Mouse (Mus musculus) C2C12 (cell line): ENCODE results near the gene Mpp2. TPM values are rescaled to one million over a fixed set of nuclear protein-coding genes. Genes with fewer than 3 reads are reported as not detected.

ENCODE experiments used
- H3K27me3 ChIP-seq: one replicate; pipeline ENCODE4 v1.6.1; 2011; ENCODE audit not compliant: control insufficient read depth, insufficient read depth, insufficient read length
- H3K36me3 ChIP-seq: one replicate; pipeline ENCODE4 v1.6.1; 2011; ENCODE audit not compliant: control insufficient read depth, insufficient read depth
- H3K4me3 ChIP-seq: one replicate; pipeline ENCODE4 v1.5.1; 2011; ENCODE audit warnings: mild to moderate bottlenecking, control low read depth; ENCODE audit not compliant: poor library complexity, insufficient read depth, severe bottlenecking
- H3K79me2 ChIP-seq: one replicate; pipeline ENCODE4 v1.6.1; 2011; ENCODE audit not compliant: control insufficient read depth, insufficient read depth
- H3K79me3 ChIP-seq: one replicate; pipeline ENCODE4 v1.6.1; 2011; ENCODE audit warnings: low read depth, control low read depth
- H3ac ChIP-seq: one replicate; pipeline ENCODE3; 2011; ENCODE audit warnings: low read depth; ENCODE audit not compliant: control insufficient read depth, insufficient read length
- CEBPB ChIP-seq: IDR thresholded peaks from one replicate; pipeline ENCODE4 v1.6.1; 2011; ENCODE audit warnings: low read depth, mild to moderate bottlenecking, control low read depth, moderate library complexity
- CTCF ChIP-seq: IDR thresholded peaks from one replicate; pipeline ENCODE4 v1.5.1; 2011; ENCODE audit not compliant: control insufficient read depth, insufficient read depth, insufficient read length
- FOSL1 ChIP-seq: IDR thresholded peaks from one replicate; pipeline ENCODE4 v1.8.0; 2011; ENCODE audit warnings: mild to moderate bottlenecking, low read length; ENCODE audit not compliant: poor library complexity, insufficient read depth, severe bottlenecking
- MAX ChIP-seq: IDR thresholded peaks from one replicate; pipeline ENCODE4 v1.6.1; 2011; ENCODE audit warnings: mild to moderate bottlenecking, control low read depth
- MYOD1 ChIP-seq: IDR thresholded peaks from one replicate; pipeline ENCODE4 v1.6.1; 2011; ENCODE audit warnings: low read depth; ENCODE audit not compliant: control insufficient read depth, insufficient read length
- MYOG ChIP-seq: IDR thresholded peaks from one replicate; pipeline ENCODE4 v1.6.1; 2011; ENCODE audit not compliant: control insufficient read depth, insufficient read length; ENCODE audit errors: extremely low read depth
- USF1 ChIP-seq: IDR thresholded peaks from one replicate; pipeline ENCODE4 v1.6.1; 2011; ENCODE audit warnings: low read depth, mild to moderate bottlenecking, control low read depth, moderate library complexity
- polyA plus RNA-seq: library from polyadenylated mRNA; unstranded; fragments of >200 nt; fragmentation: generic; extraction: Trizol; gene quantifications from one replicate; pipeline ENCODE4 v1.2.1, GENCODE M21; 2012; ENCODE audit warnings: missing spikeins

The Mpp2 gene
- polyA plus RNA-seq, 1 experiment, result 1.7 TPM

- Histone ChIP-seq H3K79me3 (no peaks in the 10 kb centered on the region), H3K36me3 (no peaks in the 10 kb centered on the region), H3K4me3 (no peak overlapping the region), H3K27me3 (peaks cover 9% of the 10 kb centered on the region), H3K79me2 (no peaks in the 10 kb centered on the region), H3ac (no peak overlapping the region)
- peak; percentile 2 for TF ChIP-seq CTCF
- TF ChIP-seq MAX, result no peak
- TF ChIP-seq FOSL1, result no peak
- TF ChIP-seq USF1, result no peak
Observed at GRCm38 (mm10) chr11:102068969-102069368, 19.3 kb downstream of the Mpp2 start.

GRCm38 (mm10) chr11:102063076-102063475 lies 25.2 kb downstream of the Mpp2 start:
- Histone ChIP-seq H3K79me2 (no peaks in the 10 kb centered on the region), H3K79me3 (no peaks in the 10 kb centered on the region), H3K4me3 (no peak overlapping the region), H3ac (no peak overlapping the region), H3K27me3 (peaks cover 37% of the 10 kb centered on the region), H3K36me3 (no peaks in the 10 kb centered on the region)
- TF ChIP-seq USF1, result no peak
- TF ChIP-seq MAX, result no peak
- TF ChIP-seq FOSL1, result no peak
- TF ChIP-seq MYOG, result no peak
- no peak for TF ChIP-seq CEBPB

GRCm38 (mm10) chr11:102061941-102062473 lies 26.3 kb downstream of the Mpp2 start:
- no peaks in the 10 kb centered on the region for H3K36me3 ChIP-seq
- H3K4me3 ChIP-seq, result no peak overlapping the region

GRCm38 (mm10) chr11:102061236-102061940 lies 26.9 kb downstream of the Mpp2 start:
- TF ChIP-seq MYOD1 (no peak), CTCF (peak; percentile 73), MYOG (no peak), FOSL1 (no peak), USF1 (peak; percentile 29), CEBPB (no peak), MAX (no peak)
- no peak overlapping the region for H3K4me3 ChIP-seq
- H3K36me3 ChIP-seq, result no peaks in the 10 kb centered on the region
- peaks cover 47% of the 10 kb centered on the region for H3K27me3 ChIP-seq
- H3ac ChIP-seq, result peak overlapping the region; percentile 19
- H3K79me3 ChIP-seq, result no peaks in the 10 kb centered on the region
- H3K79me2 ChIP-seq, result no peaks in the 10 kb centered on the region

More at GRCm38 (mm10) chr11:102061941-102062473, 26.3 kb downstream of the Mpp2 start:
- no peak for TF ChIP-seq CEBPB
- no peak for TF ChIP-seq MAX
- TF ChIP-seq MYOG, result no peak
- no peak for TF ChIP-seq MYOD1
- no peak for TF ChIP-seq USF1
- Histone ChIP-seq H3ac (no peak overlapping the region), H3K79me3 (no peaks in the 10 kb centered on the region), H3K27me3 (peaks cover 41% of the 10 kb centered on the region), H3K79me2 (no peaks in the 10 kb centered on the region)

- Histone ChIP-seq H3K4me3 (no peak overlapping the region), H3ac (no peak overlapping the region), H3K79me3 (no peaks in the 10 kb centered on the region), H3K79me2 (no peaks in the 10 kb centered on the region), H3K27me3 (peaks cover 60% of the 10 kb centered on the region), H3K36me3 (no peaks in the 10 kb centered on the region)
- TF ChIP-seq CTCF, result peak; percentile 36
- no peak for TF ChIP-seq USF1
Observed at GRCm38 (mm10) chr11:102053847-102054246, 34.5 kb downstream of the Mpp2 start.

- no peak overlapping the region for H3K4me3 ChIP-seq
- H3ac ChIP-seq, result no peak overlapping the region
- H3K79me2 ChIP-seq, result no peaks in the 10 kb centered on the region
- H3K79me3 ChIP-seq, result no peaks in the 10 kb centered on the region
- H3K27me3 ChIP-seq, result peaks cover 60% of the 10 kb centered on the region
- H3K36me3 ChIP-seq, result no peaks in the 10 kb centered on the region
- TF ChIP-seq MYOG (no peak), USF1 (no peak), FOSL1 (no peak), MYOD1 (no peak), CTCF (no peak), MAX (no peak), CEBPB (no peak)
Observed at GRCm38 (mm10) chr11:102053183-102053582, 35.1 kb downstream of the Mpp2 start.
